Mouse (Mus musculus) limb, embryonic 11.5 days (tissue): ENCODE measurements around the gene Nlrp6. TPM values are rescaled to one million over a fixed set of nuclear protein-coding genes. Genes with fewer than 3 reads are reported as not detected.

Experiments used
- ATAC-seq: fragments of 200-750 bp; cut with Nextera tagmentation; 2 replicates; pipeline ENCODE4 v1.8.0; 2017; ENCODE audit warnings: low read depth; ENCODE audit not compliant: insufficient number of reproducible peaks, low FRiP score, low TSS enrichment
- DNase-seq: peaks from one replicate; pipeline ENCODE4 v3.0.0-alpha.2; 2015; ENCODE audit warnings: low spot score
- H3K27ac ChIP-seq: fragments of 300-500 bp; sonication (generic); replicated peaks from 2 replicates; pipeline ENCODE4 v1.5.1; 2014; ENCODE audit warnings: low read depth, mild to moderate bottlenecking, low read length
- H3K27me3 ChIP-seq: fragments of 300-500 bp; sonication (generic); 2 replicates; pipeline ENCODE4 v1.6.1; 2014; ENCODE audit warnings: mild to moderate bottlenecking, low read length, mixed read lengths; ENCODE audit not compliant: control insufficient read depth, insufficient read depth
- H3K36me3 ChIP-seq: fragments of 300-500 bp; sonication (generic); 2 replicates; pipeline ENCODE4 v1.6.1; 2014; ENCODE audit warnings: mild to moderate bottlenecking, low read length, moderate library complexity, mixed read lengths; ENCODE audit not compliant: control insufficient read depth, insufficient read depth
- H3K4me1 ChIP-seq: fragments of 300-500 bp; sonication (generic); 2 replicates; pipeline ENCODE4 v1.6.1; 2014; ENCODE audit warnings: low read length, mixed read lengths; ENCODE audit not compliant: control insufficient read depth, insufficient read depth
- H3K4me2 ChIP-seq: fragments of 300-500 bp; sonication (generic); 2 replicates; pipeline ENCODE4 v1.6.1; 2014; ENCODE audit warnings: low read depth, mild to moderate bottlenecking, moderate library complexity; ENCODE audit not compliant: severe bottlenecking
- H3K4me3 ChIP-seq: fragments of 300-500 bp; sonication (generic); 2 replicates; pipeline ENCODE4 v1.5.1; 2014; ENCODE audit warnings: low read depth, low read length
- H3K9ac ChIP-seq: fragments of 300-500 bp; sonication (generic); 2 replicates; pipeline ENCODE4 v1.6.1; 2014; ENCODE audit warnings: mild to moderate bottlenecking, low read length
- H3K9me3 ChIP-seq: fragments of 300-500 bp; sonication (generic); 2 replicates; pipeline ENCODE4 v1.6.1; 2016; ENCODE audit warnings: low read length; ENCODE audit not compliant: control insufficient read depth
- WGBS: fragments of 180-500 bp; shearing (Covaris S2); extraction: QIAGEN DNeasy Blood & Tissue Kit; methylation state at CpG from one replicate; pipeline ENCODE4 v1.1.7; 2014; 5-methylcytosine and 5-hydroxymethylcytosine counted together
- polyA plus RNA-seq: library from polyadenylated mRNA; unstranded; fragments of >200 nt; fragmentation: Nextera tagmentation; extraction: Ambion mirVana; gene quantifications from 2 replicates; pipeline ENCODE4 v1.2.1, GENCODE M21; 2014

The Nlrp6 gene
- polyA plus RNA-seq, 1 experiment from 2014 or later = not detected

- no peak overlapping the region for H3K27ac ChIP-seq
Observed at GRCm38 (mm10) chr7:140954733-140955071, 34.0 kb downstream of the Nlrp6 start.

GRCm38 (mm10) chr7:140955342-140955741 is 34.6 kb downstream of the Nlrp6 start:
- Histone ChIP-seq H3K9ac (peak overlapping the region; percentile 70), H3K36me3 (peaks cover 4% of the 10 kb centered on the region), H3K9me3 (no peaks in the 10 kb centered on the region), H3K4me1 (peaks cover 45% of the 10 kb centered on the region), H3K4me2 (peak overlapping the region; percentile 90), H3K27me3 (no peaks in the 10 kb centered on the region), H3K4me3 (peak overlapping the region; percentile 52), H3K27ac (peak overlapping the region; percentile 85)
- 3% methylated on average over 17 of the region's 17 CpGs for WGBS
- DNase-seq (peak; percentile 56), ATAC-seq (peak; percentile 37)

More at GRCm38 (mm10) chr7:140954733-140955071, 34.0 kb downstream of the Nlrp6 start:
- ATAC-seq (no peak), DNase-seq (no peak)
- H3K4me2 ChIP-seq = peak overlapping the region; percentile 90
- H3K36me3 ChIP-seq = peaks cover 4% of the 10 kb centered on the region
- H3K4me3 ChIP-seq = peak overlapping the region; percentile 52
- H3K27me3 ChIP-seq = no peaks in the 10 kb centered on the region
- peaks cover 49% of the 10 kb centered on the region for H3K4me1 ChIP-seq
- H3K9me3 ChIP-seq = no peaks in the 10 kb centered on the region
- peak overlapping the region; percentile 70 for H3K9ac ChIP-seq
- 6% methylated on average over 9 of the region's 9 CpGs for WGBS

GRCm38 (mm10) chr7:140955758-140956555 is 35.3 kb downstream of the Nlrp6 start, which contains the start of the genes Gm45717 and Ifitm2:
TSS of gene Gm45717 (minus strand) at chr7:140955937.
TSS of gene Ifitm2 (minus strand) at chr7:140955987.
- peak within 1 kb of the TSS; percentile 52 for H3K4me3 ChIP-seq
- H3K27me3 ChIP-seq = no peaks in the 10 kb centered on the region
- H3K27ac ChIP-seq = peak within 1 kb of the TSS; percentile 85
- DNase-seq (peak; percentile 78), ATAC-seq (peak; percentile 88)
- peak within 1 kb of the TSS; percentile 70 for H3K9ac ChIP-seq
- 5% methylated on average over 11 of the region's 11 CpGs for WGBS
- peaks cover 39% of the 10 kb centered on the region for H3K4me1 ChIP-seq
- H3K9me3 ChIP-seq = no peaks in the 10 kb centered on the region
- peaks cover 4% of the 10 kb centered on the region for H3K36me3 ChIP-seq
- peak within 1 kb of the TSS; percentile 90 for H3K4me2 ChIP-seq

GRCm38 (mm10) chr7:140956556-140956869 is 35.8 kb downstream of the Nlrp6 start:
- H3K4me1 ChIP-seq = peaks cover 33% of the 10 kb centered on the region
- DNase-seq (no peak), ATAC-seq (no peak; the same call in none of the 2 replicates)
- H3K4me3 ChIP-seq = peak overlapping the region; percentile 52; the same call in 1 of the 2 replicates
- 30% methylated on average over 6 of the region's 6 CpGs for WGBS
- peak overlapping the region; percentile 5; the same call in 1 of the 2 replicates for H3K9ac ChIP-seq
- H3K9me3 ChIP-seq = no peaks in the 10 kb centered on the region
- peak overlapping the region; percentile 90; the same call in 1 of the 2 replicates for H3K4me2 ChIP-seq
- H3K27ac ChIP-seq = peak overlapping the region; percentile 85
- peaks cover 4% of the 10 kb centered on the region for H3K36me3 ChIP-seq
- no peaks in the 10 kb centered on the region for H3K27me3 ChIP-seq

GRCm38 (mm10) chr7:140959181-140959901 is 38.6 kb downstream of the Nlrp6 start:
- no peaks in the 10 kb centered on the region for H3K36me3 ChIP-seq
- no peak overlapping the region for H3K27ac ChIP-seq
- WGBS = 7% methylated on average over 9 of the region's 9 CpGs
- H3K9ac ChIP-seq = no peak overlapping the region
- H3K4me2 ChIP-seq = no peak overlapping the region
- DNase-seq = peak; percentile 75
- peaks cover 17% of the 10 kb centered on the region for H3K4me1 ChIP-seq
- H3K9me3 ChIP-seq = no peaks in the 10 kb centered on the region
- no peak overlapping the region for H3K4me3 ChIP-seq
- H3K27me3 ChIP-seq = no peaks in the 10 kb centered on the region
- no peak for ATAC-seq

- Histone ChIP-seq H3K36me3 (no peaks in the 10 kb centered on the region), H3K27me3 (no peaks in the 10 kb centered on the region), H3K4me1 (peaks cover 15% of the 10 kb centered on the region; the same call in 1 of the 2 replicates), H3K4me2 (no peak overlapping the region), H3K9ac (no peak overlapping the region), H3K27ac (no peak overlapping the region), H3K9me3 (no peaks in the 10 kb centered on the region), H3K4me3 (no peak overlapping the region)
- ATAC-seq = no peak
- 88% methylated on average over 5 of the region's 5 CpGs for WGBS
- no peak for DNase-seq
Observed at GRCm38 (mm10) chr7:140960026-140960425, 39.3 kb downstream of the Nlrp6 start.

- Histone ChIP-seq H3K36me3 (no peaks in the 10 kb centered on the region), H3K4me1 (peaks cover 10% of the 10 kb centered on the region; the same call in 1 of the 2 replicates), H3K4me2 (no peak overlapping the region), H3K4me3 (no peak overlapping the region), H3K9ac (no peak overlapping the region), H3K27ac (no peak overlapping the region), H3K27me3 (no peaks in the 10 kb centered on the region), H3K9me3 (no peaks in the 10 kb centered on the region)
- DNase-seq (no peak), ATAC-seq (no peak)
- 66% methylated on average over 2 of the region's 2 CpGs for WGBS
Observed at GRCm38 (mm10) chr7:140961416-140961815, 40.7 kb downstream of the Nlrp6 start.

- Histone ChIP-seq H3K9ac (no peak overlapping the region), H3K27ac (no peak overlapping the region), H3K9me3 (no peaks in the 10 kb centered on the region), H3K4me1 (peaks cover 9% of the 10 kb centered on the region), H3K27me3 (no peaks in the 10 kb centered on the region), H3K36me3 (no peaks in the 10 kb centered on the region), H3K4me2 (no peak overlapping the region), H3K4me3 (no peak overlapping the region)
- ATAC-seq (no peak), DNase-seq (no peak)
- 49% methylated on average over 2 of the region's 2 CpGs for WGBS
Observed at GRCm38 (mm10) chr7:140962733-140963132, 42.0 kb downstream of the Nlrp6 start.
